Mouse (Mus musculus): ENCODE data around the gene Gm10217.

GRCm38 (mm10) chr8:9879921-9880320 is 15.9 kb downstream of the Gm10217 start:
- TF ChIP-seq CTCF (IDR thresholded peaks at IDR 0.05; ENCODE audit: low read depth) (no peak), EP300 (IDR thresholded peaks at IDR 0.05; ENCODE audit: low read depth) (no peak)
